Mouse (Mus musculus): ENCODE measurements around the gene Rbm24. TPM values are rescaled to one million over a fixed set of nuclear protein-coding genes. Genes with fewer than 3 reads are reported as not detected.

The Rbm24 gene
- polyA plus RNA-seq, 1 experiment from 2014 or later, result 2.1 TPM

DNA sequence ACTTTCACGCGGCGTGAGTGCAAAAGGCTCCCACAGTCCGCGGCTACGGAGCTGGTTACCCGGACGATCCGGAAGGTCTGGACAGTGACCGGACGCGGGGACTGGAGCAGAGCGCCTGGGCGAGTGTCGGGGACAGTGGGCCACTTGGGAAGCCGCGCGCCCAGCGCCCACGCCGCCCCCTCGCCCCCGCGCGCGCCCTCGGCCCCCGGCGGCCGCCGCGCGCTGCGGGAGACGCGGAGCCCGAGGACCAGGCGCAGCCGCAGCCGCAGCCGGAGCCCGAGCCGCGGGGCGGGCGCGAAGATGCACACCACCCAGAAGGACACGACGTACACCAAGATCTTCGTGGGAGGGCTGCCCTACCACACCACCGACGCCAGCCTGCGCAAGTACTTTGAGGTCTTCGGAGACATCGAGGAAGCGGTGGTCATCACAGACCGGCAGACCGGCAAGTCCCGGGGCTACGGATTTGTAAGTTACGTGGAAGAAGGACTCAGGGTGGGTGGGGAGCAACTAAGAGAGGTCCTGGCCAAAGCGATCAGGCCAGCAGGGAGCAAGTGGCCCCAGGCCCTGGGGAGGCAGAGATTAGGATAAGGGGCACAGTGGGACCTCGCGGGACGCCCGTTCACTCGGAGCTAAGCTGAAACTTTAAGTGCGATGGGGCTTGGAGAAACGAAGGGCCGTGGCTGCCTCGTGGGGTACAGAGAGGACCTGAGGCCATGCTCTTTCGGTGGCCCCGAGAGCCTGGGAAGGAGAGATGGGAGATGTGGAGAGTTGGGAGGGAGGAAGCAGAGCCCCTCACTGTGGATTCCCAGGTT lies 704 bp downstream of the Rbm24 start:
- WGBS, result under 1% methylated on average over 73 of the region's 73 CpGs
- Histone ChIP-seq H3K27me3 (ENCODE audit: low read depth, poor library complexity, severe bottlenecking) (peaks cover 13% of the 10 kb centered on the region; the same call in 1 of the 2 replicates), H3K4me3 (peak overlapping the region; percentile 67), H3K9me3 (replicated peaks) (no peaks in the 10 kb centered on the region), H3K36me3 (peaks cover 23% of the 10 kb centered on the region), H3K4me1 (peaks cover 24% of the 10 kb centered on the region), H3K27ac (replicated peaks) (peak overlapping the region; percentile 90)
- DNase-seq (ENCODE audit: low spot score), result peak; percentile 64

DNA sequence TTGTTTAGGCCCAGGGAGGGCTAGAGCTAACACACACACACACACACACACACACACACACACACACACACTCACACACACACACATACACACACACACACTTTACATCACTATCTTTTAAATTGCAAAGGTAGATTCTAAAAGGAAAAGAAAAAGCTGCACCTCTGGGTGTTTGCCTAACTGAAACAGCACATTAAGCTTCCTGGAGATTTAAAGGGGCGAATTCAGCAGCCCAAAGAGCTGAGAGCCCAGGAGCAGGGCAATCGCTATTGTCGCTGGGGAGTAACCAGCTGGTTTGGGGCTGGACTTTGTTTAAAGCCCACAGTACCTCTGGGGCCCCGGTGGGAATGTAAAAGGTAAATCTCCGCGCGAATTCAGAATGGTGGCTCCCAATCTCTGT lies 1.4 kb downstream of the Rbm24 start:
- Histone ChIP-seq H3K9me3 (replicated peaks) (no peaks in the 10 kb centered on the region), H3K36me3 (peaks cover 30% of the 10 kb centered on the region), H3K27ac (replicated peaks) (peak overlapping the region; percentile 90), H3K4me1 (peaks cover 24% of the 10 kb centered on the region), H3K4me3 (peak overlapping the region; percentile 67), H3K27me3 (ENCODE audit: low read depth, poor library complexity, severe bottlenecking) (peaks cover 13% of the 10 kb centered on the region; the same call in 1 of the 2 replicates)
- peak; percentile 14 for DNase-seq (ENCODE audit: low spot score)
- under 1% methylated on average over 7 of the region's 7 CpGs for WGBS

DNA sequence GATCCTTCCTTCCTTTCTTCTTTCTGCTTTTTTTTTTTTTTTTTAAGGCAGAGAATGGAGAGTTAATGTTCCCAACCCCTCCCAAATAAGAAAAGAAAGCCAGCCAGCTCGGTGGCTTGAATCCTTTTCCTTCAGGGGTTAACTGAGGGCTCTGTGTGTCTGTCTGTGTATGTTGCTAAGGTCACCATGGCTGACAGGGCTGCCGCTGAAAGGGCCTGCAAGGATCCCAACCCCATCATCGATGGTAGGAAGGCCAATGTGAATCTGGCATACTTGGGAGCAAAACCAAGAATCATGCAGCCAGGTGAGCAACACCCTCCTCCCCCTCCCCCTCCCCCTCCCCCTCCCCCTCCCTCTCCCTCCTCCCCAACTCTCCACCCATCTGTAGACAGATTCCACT lies 1.9 kb downstream of the Rbm24 start:
- Histone ChIP-seq H3K9me3 (replicated peaks) (no peaks in the 10 kb centered on the region), H3K4me3 (peak overlapping the region; percentile 67), H3K27ac (replicated peaks) (peak overlapping the region; percentile 90), H3K27me3 (ENCODE audit: low read depth, poor library complexity, severe bottlenecking) (peaks cover 13% of the 10 kb centered on the region; the same call in 1 of the 2 replicates), H3K4me1 (peaks cover 24% of the 10 kb centered on the region), H3K36me3 (peaks cover 34% of the 10 kb centered on the region)
- peak; percentile 21 for DNase-seq (ENCODE audit: low spot score)
- WGBS, result 2% methylated on average over 3 of the region's 3 CpGs

DNA sequence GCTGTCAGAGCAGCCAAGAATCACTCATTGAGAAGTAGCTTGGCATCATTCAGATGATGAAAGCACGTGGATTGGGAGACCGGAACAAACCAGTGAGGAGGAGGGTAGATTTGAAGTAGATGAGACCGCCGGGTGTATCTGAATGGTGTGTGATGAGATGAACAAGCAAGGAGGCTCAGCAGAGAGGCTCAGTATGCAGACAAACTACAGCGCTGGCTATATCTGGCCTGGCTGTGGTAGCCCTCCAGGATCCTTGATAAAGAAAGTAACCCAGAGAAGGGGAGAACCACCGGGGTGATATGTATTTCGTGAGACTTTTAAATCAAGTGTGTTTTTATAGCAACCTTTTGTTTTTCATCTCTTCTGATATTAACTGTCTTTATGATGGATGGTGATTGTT lies 5.6 kb downstream of the Rbm24 start:
- peak; percentile 1 for DNase-seq (ENCODE audit: low spot score)
- 96% methylated on average over 7 of the region's 7 CpGs for WGBS
- H3K9me3 ChIP-seq (replicated peaks), result no peaks in the 10 kb centered on the region

DNA sequence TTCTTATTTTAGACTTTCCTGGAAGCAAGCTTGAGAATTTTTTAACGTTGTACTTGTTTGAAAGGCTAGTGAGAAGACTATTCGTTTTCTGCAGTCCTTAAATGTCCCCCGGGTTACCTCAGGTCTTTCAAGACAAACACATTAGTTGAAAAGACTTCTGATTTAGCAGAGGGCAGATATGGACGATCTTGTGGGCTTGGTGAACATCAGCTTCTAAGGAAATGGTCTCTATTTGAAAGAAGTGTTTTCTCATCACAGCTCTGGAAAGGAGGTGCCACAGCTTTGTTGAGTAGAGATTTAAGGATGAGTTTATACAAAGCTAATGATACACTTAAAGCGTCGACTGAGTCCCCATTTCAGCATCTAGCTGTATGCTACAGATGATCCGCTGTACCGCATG lies 6.1 kb downstream of the Rbm24 start:
- 89% methylated on average over 8 of the region's 8 CpGs for WGBS
- DNase-seq (ENCODE audit: low spot score), result peak; percentile 1
- H3K36me3 ChIP-seq, result peaks cover 67% of the 10 kb centered on the region

More for the DNA sequence above, 5.6 kb downstream of the Rbm24 start:
- Histone ChIP-seq H3K4me3 (no peak overlapping the region), H3K27ac (replicated peaks) (no peak overlapping the region), H3K4me1 (peaks cover 18% of the 10 kb centered on the region), H3K27me3 (ENCODE audit: low read depth, poor library complexity, severe bottlenecking) (no peaks in the 10 kb centered on the region), H3K36me3 (peaks cover 62% of the 10 kb centered on the region)

DNA sequence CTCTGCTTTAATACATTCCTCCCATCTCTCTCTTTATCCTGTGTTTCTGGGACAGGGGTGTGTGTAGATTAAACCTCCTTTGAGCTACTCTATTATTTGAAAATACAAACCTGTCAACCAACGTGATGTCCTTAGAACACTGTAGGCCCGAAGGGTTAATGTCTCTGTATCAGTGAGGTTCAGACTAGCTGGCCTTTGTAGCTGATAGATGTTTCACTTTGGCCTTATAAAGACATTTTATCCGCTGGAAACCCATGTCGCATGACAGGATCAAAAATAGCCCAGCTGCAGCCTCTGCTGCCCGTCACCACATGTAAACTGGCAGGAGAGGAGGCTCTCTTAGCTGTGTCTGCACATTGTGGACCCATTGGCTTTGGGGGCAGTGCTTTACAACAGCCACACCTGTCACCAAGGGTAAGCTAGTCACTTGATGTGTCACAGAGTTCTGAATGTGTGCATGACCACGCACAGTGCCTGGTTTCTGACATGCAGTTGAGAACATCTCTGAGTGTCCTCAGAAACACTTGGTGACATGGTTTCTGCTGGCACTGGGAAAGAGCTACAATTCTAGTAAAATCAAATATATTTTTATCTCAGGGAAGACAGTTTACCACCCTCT lies 8.5 kb downstream of the Rbm24 start:
- H3K4me1 ChIP-seq, result no peaks in the 10 kb centered on the region
- DNase-seq (ENCODE audit: low spot score), result no peak
- peaks cover 88% of the 10 kb centered on the region for H3K36me3 ChIP-seq
- no peaks in the 10 kb centered on the region for H3K27me3 ChIP-seq (ENCODE audit: low read depth, poor library complexity, severe bottlenecking)
- 89% methylated on average over 6 of the region's 6 CpGs for WGBS
- no peak overlapping the region for H3K27ac ChIP-seq (replicated peaks)
- no peaks in the 10 kb centered on the region for H3K9me3 ChIP-seq (replicated peaks)
- no peak overlapping the region for H3K4me3 ChIP-seq

More for the DNA sequence above, 6.1 kb downstream of the Rbm24 start:
- Histone ChIP-seq H3K27me3 (ENCODE audit: low read depth, poor library complexity, severe bottlenecking) (no peaks in the 10 kb centered on the region), H3K4me1 (peaks cover 15% of the 10 kb centered on the region), H3K27ac (replicated peaks) (no peak overlapping the region), H3K9me3 (replicated peaks) (no peaks in the 10 kb centered on the region), H3K4me3 (no peak overlapping the region)

DNA sequence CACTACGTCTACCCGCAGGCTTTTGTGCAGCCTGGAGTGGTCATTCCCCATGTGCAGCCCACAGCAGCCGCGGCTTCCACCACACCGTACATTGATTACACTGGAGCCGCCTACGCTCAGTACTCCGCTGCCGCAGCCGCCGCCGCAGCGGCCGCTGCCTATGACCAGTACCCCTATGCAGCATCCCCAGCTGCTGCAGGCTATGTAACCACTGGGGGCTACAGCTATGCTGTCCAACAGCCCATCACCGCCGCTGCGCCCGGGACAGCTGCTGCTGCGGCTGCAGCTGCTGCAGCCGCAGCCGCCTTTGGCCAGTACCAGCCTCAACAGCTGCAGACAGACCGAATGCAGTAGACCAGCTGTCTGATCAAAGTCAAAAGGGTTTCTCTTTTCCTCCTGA lies 10.7 kb downstream of the Rbm24 start:
- Histone ChIP-seq H3K27ac (replicated peaks) (no peak overlapping the region), H3K27me3 (ENCODE audit: low read depth, poor library complexity, severe bottlenecking) (no peaks in the 10 kb centered on the region), H3K9me3 (replicated peaks) (no peaks in the 10 kb centered on the region), H3K36me3 (peaks cover 67% of the 10 kb centered on the region), H3K4me3 (no peak overlapping the region), H3K4me1 (peaks cover 6% of the 10 kb centered on the region)
- 81% methylated on average over 22 of the region's 22 CpGs for WGBS
- DNase-seq (ENCODE audit: low spot score), result no peak

DNA sequence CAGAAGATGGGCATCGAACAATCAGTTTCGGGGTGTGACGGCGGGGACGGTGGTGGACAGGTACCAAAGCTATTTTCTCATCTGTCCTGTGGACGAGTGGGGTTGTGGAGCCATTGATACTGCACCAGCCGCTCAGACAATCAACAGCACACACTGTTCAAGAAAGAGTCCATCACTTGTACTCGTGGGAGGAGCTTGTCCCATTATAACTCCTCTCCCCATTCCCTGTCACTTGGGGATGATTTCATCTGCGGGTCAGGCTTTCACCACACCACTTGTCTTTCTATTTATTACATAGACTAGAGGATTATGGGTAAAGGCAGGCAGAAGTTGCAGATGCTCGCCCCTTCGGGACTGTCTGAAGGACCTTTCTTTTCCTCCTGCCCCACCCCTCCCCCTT lies 11.6 kb downstream of the Rbm24 start:
- peaks cover 15% of the 10 kb centered on the region for H3K4me1 ChIP-seq
- H3K36me3 ChIP-seq, result peaks cover 58% of the 10 kb centered on the region
- DNase-seq (ENCODE audit: low spot score), result no peak
- no peak overlapping the region for H3K4me3 ChIP-seq
- H3K27me3 ChIP-seq (ENCODE audit: low read depth, poor library complexity, severe bottlenecking), result no peaks in the 10 kb centered on the region
- WGBS, result 97% methylated on average over 11 of the region's 11 CpGs
- H3K27ac ChIP-seq (replicated peaks), result no peak overlapping the region
- no peaks in the 10 kb centered on the region for H3K9me3 ChIP-seq (replicated peaks)

DNA sequence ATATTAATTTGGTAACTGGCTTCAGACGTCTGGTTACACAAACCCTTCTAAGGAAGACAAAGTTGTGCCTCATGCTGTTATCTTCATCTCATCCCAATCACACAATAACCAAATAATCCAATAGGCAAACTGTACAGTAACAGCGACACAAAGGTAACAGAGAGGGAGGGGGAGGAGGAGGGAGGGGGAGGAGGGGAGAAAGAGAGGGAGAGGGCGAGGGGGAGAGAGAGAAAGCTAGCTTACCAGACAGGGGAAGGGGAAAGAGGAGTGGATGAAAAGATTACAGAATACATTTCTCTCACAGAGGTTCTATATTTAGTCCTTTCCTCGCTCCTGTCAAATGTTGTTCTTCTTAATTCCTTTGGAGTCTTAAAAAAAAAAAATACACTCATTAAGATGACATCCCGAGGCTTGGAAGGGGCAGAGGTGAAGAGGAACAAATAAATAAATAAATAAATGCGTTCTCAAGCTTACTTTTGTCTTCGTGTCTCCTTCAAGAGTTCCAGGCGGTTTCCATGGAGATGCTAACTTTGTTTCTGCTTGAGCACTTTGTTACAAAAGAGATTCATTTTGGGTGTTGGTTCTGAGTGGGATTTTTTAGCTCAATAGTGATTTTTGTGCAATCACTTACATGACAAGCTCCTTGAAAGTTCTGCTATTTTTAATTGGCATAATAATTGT lies 15.8 kb downstream of the Rbm24 start:
- Histone ChIP-seq H3K4me1 (peaks cover 17% of the 10 kb centered on the region), H3K9me3 (replicated peaks) (no peaks in the 10 kb centered on the region), H3K27me3 (ENCODE audit: low read depth, poor library complexity, severe bottlenecking) (no peaks in the 10 kb centered on the region), H3K4me3 (peak overlapping the region; percentile 28), H3K36me3 (peaks cover 26% of the 10 kb centered on the region), H3K27ac (replicated peaks) (peak overlapping the region; percentile 69)
- WGBS, result 16% methylated on average over 8 of the region's 8 CpGs
- peak; percentile 16 for DNase-seq (ENCODE audit: low spot score)

DNA sequence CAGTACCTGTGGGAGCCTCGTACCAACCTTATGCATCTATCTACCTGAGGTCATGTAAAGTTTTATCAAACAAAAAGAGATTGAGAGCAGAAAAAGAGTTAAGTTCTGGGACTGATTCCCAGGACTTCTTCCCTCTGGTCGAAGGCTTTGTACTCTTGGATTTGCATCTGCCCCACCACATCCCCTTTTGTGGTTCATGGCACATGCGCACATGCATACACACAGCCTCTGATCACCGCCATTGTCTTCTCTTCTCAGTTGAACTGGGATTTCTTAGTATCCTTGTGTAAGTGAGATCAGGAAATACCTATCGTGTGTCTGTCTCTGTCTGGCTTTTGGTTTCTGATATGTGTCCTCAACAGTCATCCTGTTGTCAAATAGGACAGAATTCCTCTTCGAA lies 20.7 kb downstream of the Rbm24 start:
- Histone ChIP-seq H3K36me3 (no peaks in the 10 kb centered on the region), H3K4me1 (peaks cover 19% of the 10 kb centered on the region), H3K27me3 (ENCODE audit: low read depth, poor library complexity, severe bottlenecking) (no peaks in the 10 kb centered on the region), H3K9me3 (replicated peaks) (no peaks in the 10 kb centered on the region), H3K27ac (replicated peaks) (no peak overlapping the region), H3K4me3 (no peak overlapping the region)
- 88% methylated on average over 6 of the region's 6 CpGs for WGBS
- DNase-seq (ENCODE audit: low spot score), result no peak

DNA sequence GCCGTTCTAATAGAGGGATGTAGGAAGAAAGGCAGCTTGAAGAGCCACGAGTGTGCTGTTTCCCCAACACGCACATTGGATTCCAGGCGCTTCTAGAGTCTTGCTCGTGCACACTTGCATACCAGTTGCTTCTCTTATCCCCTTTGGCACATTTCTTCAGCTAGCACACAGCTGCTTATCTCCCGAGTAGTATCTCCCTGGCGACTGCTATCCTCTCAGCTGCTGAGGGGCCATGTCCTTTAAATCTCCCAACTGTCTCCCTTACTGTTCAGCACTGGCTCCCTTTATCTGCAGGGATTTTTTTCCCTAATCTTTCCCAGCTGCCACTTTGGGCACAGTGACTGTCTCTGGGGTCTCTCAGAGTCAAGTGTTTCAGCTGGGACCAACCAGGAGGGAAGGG lies 25.8 kb downstream of the Rbm24 start:
- 74% methylated on average over 7 of the region's 7 CpGs for WGBS
- Histone ChIP-seq H3K27me3 (ENCODE audit: low read depth, poor library complexity, severe bottlenecking) (no peaks in the 10 kb centered on the region), H3K36me3 (no peaks in the 10 kb centered on the region), H3K9me3 (replicated peaks) (no peaks in the 10 kb centered on the region), H3K4me3 (no peak overlapping the region), H3K4me1 (peaks cover 10% of the 10 kb centered on the region), H3K27ac (replicated peaks) (no peak overlapping the region)
- no peak for DNase-seq (ENCODE audit: low spot score)

DNA sequence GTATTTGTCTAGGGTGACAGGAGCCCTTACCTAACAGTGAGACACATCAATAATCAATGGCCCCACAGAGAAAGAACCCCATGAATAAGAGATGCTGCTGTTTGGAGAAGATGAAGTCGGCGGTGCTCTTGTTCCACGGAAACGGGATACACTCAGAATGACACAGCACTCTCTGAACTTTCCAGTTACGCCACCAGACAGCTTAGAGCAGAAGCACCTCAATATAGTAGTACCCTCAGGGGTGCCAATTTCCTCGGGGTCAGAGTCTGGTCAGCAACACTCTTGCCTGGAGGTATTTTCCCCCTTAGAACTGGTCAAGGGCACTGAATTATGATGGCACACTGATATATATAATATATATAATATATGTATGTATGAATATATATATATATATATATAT lies 27.8 kb downstream of the Rbm24 start:
- WGBS, result 91% methylated on average over 6 of the region's 6 CpGs

DNA sequence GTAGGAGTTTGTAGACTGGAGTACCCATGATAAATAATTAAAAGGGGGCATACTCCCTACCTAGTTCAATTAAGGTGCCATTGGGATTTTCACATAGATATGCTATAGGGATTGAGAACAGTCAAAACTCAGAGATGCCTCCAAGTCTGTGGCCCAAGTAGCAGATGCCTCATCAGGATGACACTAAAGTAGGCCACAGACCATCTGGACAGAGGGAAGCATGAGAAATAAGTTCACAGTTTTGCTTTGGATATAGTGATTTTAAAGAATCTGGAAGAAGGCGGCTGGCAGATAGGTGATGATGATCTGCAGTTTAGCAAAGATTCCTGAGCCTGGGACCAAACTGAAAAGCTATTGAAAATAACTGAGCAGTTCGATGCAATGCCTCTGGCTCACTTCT lies 30.0 kb downstream of the Rbm24 start:
- Histone ChIP-seq H3K36me3 (no peaks in the 10 kb centered on the region), H3K27me3 (ENCODE audit: low read depth, poor library complexity, severe bottlenecking) (no peaks in the 10 kb centered on the region), H3K4me3 (no peak overlapping the region), H3K9me3 (replicated peaks) (no peaks in the 10 kb centered on the region), H3K4me1 (peaks cover 10% of the 10 kb centered on the region), H3K27ac (replicated peaks) (no peak overlapping the region)
- 93% methylated on average over 2 of the region's 2 CpGs for WGBS
- no peak for DNase-seq (ENCODE audit: low spot score)

More for the DNA sequence above, 27.8 kb downstream of the Rbm24 start:
- Histone ChIP-seq H3K4me1 (peaks cover 10% of the 10 kb centered on the region), H3K9me3 (replicated peaks) (no peaks in the 10 kb centered on the region), H3K36me3 (no peaks in the 10 kb centered on the region), H3K27ac (replicated peaks) (no peak overlapping the region), H3K4me3 (no peak overlapping the region), H3K27me3 (ENCODE audit: low read depth, poor library complexity, severe bottlenecking) (no peaks in the 10 kb centered on the region)
- DNase-seq (ENCODE audit: low spot score), result no peak

Data from midbrain, embryonic 10.5 days (tissue).